Mouse (Mus musculus) colon, adult 2 months (tissue): ENCODE measurements around the gene Olfr869. TPM values are rescaled to one million over a fixed set of nuclear protein-coding genes. Genes with fewer than 3 reads are reported as not detected.

ENCODE experiments used
- polyA plus RNA-seq: library from polyadenylated mRNA; depleted of rRNA; stranded (reverse); fragments of >200 nt; gene quantifications from 2 replicates; pipeline ENCODE4 v1.2.3, GENCODE M21; 2012; rRNA removed

Olfr869 gene
- polyA plus RNA-seq: not detected in 2 replicates

DNA sequence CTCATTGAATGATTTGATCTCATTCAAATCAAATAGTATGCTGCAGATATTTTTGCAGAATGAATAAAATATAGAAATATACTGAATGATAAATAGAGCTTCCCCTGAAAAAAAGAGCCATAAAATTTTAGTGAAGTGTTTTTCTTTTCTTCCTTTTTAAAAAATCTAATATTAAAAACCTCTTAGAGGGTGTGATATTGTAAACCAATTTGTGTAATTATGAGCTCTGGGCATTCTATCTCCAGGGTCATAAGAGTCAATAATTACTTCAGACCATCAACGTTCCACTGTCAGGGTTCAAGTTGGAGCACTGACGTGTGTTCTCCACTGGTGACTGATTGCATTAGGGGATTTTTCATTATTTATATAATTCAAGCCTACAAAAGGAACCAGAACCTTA lies at the start of gene Olfr869:
TSS of gene Olfr869 (plus strand) at position 301 of the 400 bp plus-strand sequence.

DNA sequence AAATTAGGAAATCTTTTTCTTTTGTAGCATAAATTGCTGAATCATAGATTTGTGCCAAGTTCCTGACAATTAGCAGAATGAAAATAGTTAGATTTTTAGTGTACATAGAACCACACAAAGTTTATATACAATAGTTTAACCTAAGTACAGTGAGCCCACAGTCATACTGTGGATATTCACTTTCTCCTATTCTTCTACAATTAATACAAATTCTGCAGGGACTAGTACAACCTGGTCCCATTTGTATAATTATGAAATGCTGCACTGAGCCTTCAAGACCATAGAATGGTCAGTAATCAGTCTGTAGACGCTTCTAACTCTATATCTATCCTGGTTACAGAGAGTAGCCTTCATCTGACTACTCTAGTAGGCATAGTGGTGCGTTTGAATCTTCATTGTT lies 30.5 kb upstream of the Olfr869 start, which contains the start of gene Olfr868:
TSS of gene Olfr868 (plus strand) at position 301 of the 400 bp plus-strand sequence.

DNA sequence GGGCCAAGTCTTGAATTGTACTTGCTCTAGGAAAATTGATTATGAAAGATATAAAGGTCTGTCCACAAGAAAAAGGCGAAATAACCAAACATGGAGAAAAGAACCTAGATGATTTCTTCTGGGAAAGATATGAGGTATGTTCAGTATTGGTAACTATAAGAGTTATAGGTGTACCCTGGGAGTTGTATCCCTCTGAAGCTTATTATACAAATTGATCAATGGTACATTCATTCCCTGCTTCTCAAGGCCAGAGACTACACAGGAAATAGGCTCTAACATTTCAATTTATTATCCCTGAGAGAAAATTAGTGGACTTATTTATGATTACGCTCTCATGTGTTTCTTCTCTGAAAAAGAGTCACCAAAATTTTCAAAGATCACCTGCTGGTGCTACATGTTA lies 45.1 kb downstream of the Olfr869 start, which contains the start of gene Olfr870:
TSS of gene Olfr870 (minus strand) at position 101 of the 400 bp plus-strand sequence.

Other genes starting within 250 kb of the Olfr869 start
- not detected in 2 replicates for gene Olfr862, start 241.0 kb upstream of the Olfr869 start, polyA plus RNA-seq
- not detected in 2 replicates for gene Olfr77, start 212.1 kb upstream of the Olfr869 start, polyA plus RNA-seq
- gene Olfr866, start 101.0 kb upstream of the Olfr869 start, polyA plus RNA-seq: not detected in 2 replicates
- gene Olfr867, start 71.4 kb upstream of the Olfr869 start, polyA plus RNA-seq: not detected in 2 replicates
- gene Olfr868, start 30.4 kb upstream of the Olfr869 start, polyA plus RNA-seq: not detected in 2 replicates
- not detected in 2 replicates for gene Olfr870, start 45.0 kb downstream of the Olfr869 start, polyA plus RNA-seq
- gene Olfr871, start 83.2 kb downstream of the Olfr869 start, polyA plus RNA-seq: not detected in 2 replicates
- gene Olfr872, start 108.1 kb downstream of the Olfr869 start, polyA plus RNA-seq: not detected in 2 replicates
- gene Olfr39, start 153.3 kb downstream of the Olfr869 start, polyA plus RNA-seq: not detected in 2 replicates
- not detected in 2 replicates for gene Olfr873, start 169.5 kb downstream of the Olfr869 start, polyA plus RNA-seq
- not detected in 2 replicates for gene Olfr18, start 207.1 kb downstream of the Olfr869 start, polyA plus RNA-seq